Mouse (Mus musculus) forebrain, embryonic 14.5 days (tissue): ENCODE measurements around the gene Synpo2l. TPM values are rescaled to one million over a fixed set of nuclear protein-coding genes. Genes with fewer than 3 reads are reported as not detected.

Experiments
- ATAC-seq: fragments of 200-750 bp; cut with Nextera tagmentation; 2 replicates; pipeline ENCODE4 v1.8.0; 2017; ENCODE audit warnings: mild to moderate bottlenecking, moderate library complexity
- DNase-seq: peaks from one replicate; pipeline ENCODE4 v3.0.0-alpha.2; 2015; ENCODE audit warnings: low spot score
- H3K27ac ChIP-seq: fragments of 300-500 bp; sonication (generic); 2 replicates; pipeline ENCODE4 v1.5.1; 2014; ENCODE audit warnings: low read depth, mild to moderate bottlenecking, control low read depth, low read length, moderate library complexity
- H3K27me3 ChIP-seq: fragments of 300-500 bp; sonication (generic); replicated peaks from 2 replicates; pipeline ENCODE4 v1.6.1; 2014; ENCODE audit warnings: low read length, control low read depth, mixed read lengths; ENCODE audit not compliant: control insufficient read depth, insufficient read depth
- H3K36me3 ChIP-seq: fragments of 300-500 bp; sonication (generic); 2 replicates; pipeline ENCODE4 v1.6.1; 2014; ENCODE audit warnings: low read length, control low read depth; ENCODE audit not compliant: control insufficient read depth, insufficient read depth
- H3K4me1 ChIP-seq: fragments of 300-500 bp; sonication (generic); 2 replicates; pipeline ENCODE4 v1.6.1; 2014; ENCODE audit warnings: antibody characterized with exemption, low read length, control low read depth; ENCODE audit not compliant: control insufficient read depth, insufficient read depth
- H3K4me2 ChIP-seq: fragments of 300-500 bp; sonication (generic); 2 replicates; pipeline ENCODE4 v1.6.1; 2014; ENCODE audit warnings: mild to moderate bottlenecking, control low read depth, low read length
- H3K4me3 ChIP-seq: fragments of 300-500 bp; sonication (generic); 2 replicates; pipeline ENCODE4 v1.5.1; 2014; ENCODE audit warnings: low read depth, low read length, control low read depth
- H3K9ac ChIP-seq: fragments of 300-500 bp; sonication (generic); 2 replicates; pipeline ENCODE4 v1.6.1; 2014; ENCODE audit warnings: mild to moderate bottlenecking, low read length, control low read depth, moderate library complexity
- H3K9me3 ChIP-seq: fragments of 300-500 bp; sonication (generic); replicated peaks from 2 replicates; pipeline ENCODE4 v1.6.1; 2016; ENCODE audit warnings: low read length, control low read depth, mixed read lengths; ENCODE audit not compliant: control insufficient read depth
- WGBS: fragments of 180-500 bp; shearing (Covaris S2); extraction: QIAGEN DNeasy Blood & Tissue Kit; methylation state at CpG from one replicate; pipeline ENCODE4 v1.1.7; 2014; 5-methylcytosine and 5-hydroxymethylcytosine counted together
- polyA plus RNA-seq: library from polyadenylated mRNA; unstranded; fragments of >200 nt; fragmentation: Nextera tagmentation; extraction: Ambion mirVana; gene quantifications from 2 replicates; pipeline ENCODE4 v1.2.1, GENCODE M21; 2014

Gene Synpo2l
- polyA plus RNA-seq, 1 experiment from 2014 or later, result 0.09 TPM

DNA sequence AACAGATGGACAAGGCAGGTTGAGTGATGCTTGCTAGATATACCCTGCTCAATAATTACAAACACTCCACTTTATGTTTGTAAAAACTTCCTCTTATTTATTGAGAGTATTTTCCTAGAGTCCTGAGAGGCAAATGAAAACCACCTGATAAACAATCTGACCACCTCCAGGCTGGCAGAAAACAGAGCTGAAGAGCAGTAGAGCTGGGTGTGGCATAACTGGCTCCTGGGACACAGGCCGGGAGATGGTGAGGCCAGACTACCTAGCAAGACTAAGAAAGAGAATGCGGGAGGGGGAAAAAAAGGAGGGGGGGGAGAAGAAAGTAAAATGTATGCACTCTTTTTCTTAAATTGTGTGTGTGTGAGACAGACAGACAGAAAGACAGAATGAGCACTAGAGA, 45.7 kb downstream of the Synpo2l start:
- no peak overlapping the region for H3K9ac ChIP-seq
- H3K27ac ChIP-seq, result no peak overlapping the region
- H3K4me3 ChIP-seq, result no peak overlapping the region
- H3K9me3 ChIP-seq, result no peaks in the 10 kb centered on the region
- DNase-seq (no peak), ATAC-seq (no peak)
- WGBS, result 98% methylated on average over 2 of the region's 2 CpGs
- H3K27me3 ChIP-seq, result no peaks in the 10 kb centered on the region
- no peaks in the 10 kb centered on the region for H3K36me3 ChIP-seq
- H3K4me2 ChIP-seq, result no peak overlapping the region
- 0 out of 2 replicates have a peak, but pooled peaks cover 5% of the 10 kb centered on the region for H3K4me1 ChIP-seq

DNA sequence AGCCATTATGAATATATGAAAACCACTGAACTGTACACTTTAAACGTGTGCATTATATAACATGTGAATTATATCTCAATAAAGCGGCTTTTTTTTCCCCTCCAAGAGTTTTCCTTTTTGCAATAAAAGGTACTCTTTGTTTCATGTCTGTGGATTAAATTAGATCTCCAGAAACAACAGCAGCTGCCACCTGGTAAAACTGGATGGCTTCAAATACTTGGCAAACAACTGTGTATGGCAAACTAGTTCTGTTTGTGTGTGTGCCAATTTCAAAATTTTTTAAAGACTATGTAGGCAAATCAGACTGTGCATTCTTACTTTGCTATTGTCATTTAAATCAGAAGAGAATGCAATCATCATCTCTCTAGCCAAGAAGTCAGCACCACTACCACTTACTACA, 46.3 kb downstream of the Synpo2l start:
- Histone ChIP-seq H3K36me3 (no peaks in the 10 kb centered on the region), H3K9me3 (no peaks in the 10 kb centered on the region), H3K9ac (no peak overlapping the region), H3K4me3 (no peak overlapping the region), H3K27ac (no peak overlapping the region), H3K27me3 (no peaks in the 10 kb centered on the region), H3K4me2 (no peak overlapping the region), H3K4me1 (0 out of 2 replicates have a peak, but pooled peaks cover 5% of the 10 kb centered on the region)
- 82% methylated on average over 2 of the region's 2 CpGs for WGBS
- ATAC-seq (no peak), DNase-seq (peak; percentile 13)

DNA sequence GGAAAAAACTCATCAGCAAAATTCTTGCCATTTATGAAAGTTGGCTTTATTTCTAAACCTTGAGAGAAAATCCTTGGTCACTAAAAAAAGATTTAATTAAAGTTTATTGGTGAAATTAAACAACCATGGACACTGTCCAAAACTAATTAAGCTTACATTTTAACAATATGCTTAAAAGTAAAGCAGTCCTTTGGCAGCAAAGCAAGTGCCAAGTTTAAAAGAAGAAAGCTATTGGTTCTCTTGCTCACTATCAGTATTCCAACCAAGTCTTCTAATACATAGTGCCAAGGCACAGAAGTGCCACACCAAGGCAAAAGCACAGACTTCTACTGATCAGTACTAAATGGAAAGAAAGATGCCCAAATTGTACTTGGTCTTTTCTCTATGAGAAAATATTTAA, 49.0 kb downstream of the Synpo2l start:
- Histone ChIP-seq H3K4me1 (0 out of 2 replicates have a peak, but pooled peaks cover 5% of the 10 kb centered on the region), H3K9ac (no peak overlapping the region), H3K27me3 (no peaks in the 10 kb centered on the region), H3K4me3 (no peak overlapping the region), H3K36me3 (no peaks in the 10 kb centered on the region), H3K4me2 (no peak overlapping the region), H3K9me3 (no peaks in the 10 kb centered on the region), H3K27ac (no peak overlapping the region)
- ATAC-seq (no peak), DNase-seq (peak; percentile 76)

DNA sequence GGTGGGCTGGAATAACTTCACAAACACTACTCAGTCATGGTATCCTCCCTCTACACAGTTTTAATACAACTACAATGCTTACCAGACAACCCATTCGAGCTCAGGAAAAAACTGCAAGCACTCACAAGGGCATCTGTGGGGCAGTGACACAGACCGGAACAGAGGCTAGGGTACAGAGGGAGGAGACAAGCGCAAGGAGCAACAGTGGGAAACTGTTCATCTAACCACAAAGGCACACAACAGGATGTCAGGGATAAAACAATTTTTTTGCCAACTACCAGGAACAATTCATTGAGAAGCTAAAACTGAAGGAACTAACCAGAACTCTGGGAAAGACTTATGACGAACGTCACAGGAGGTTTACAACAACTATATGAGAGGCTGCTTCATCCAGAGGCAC, 49.9 kb downstream of the Synpo2l start:
- WGBS, result 83% methylated on average over 5 of the region's 5 CpGs
- no peaks in the 10 kb centered on the region for H3K36me3 ChIP-seq
- ATAC-seq (no peak), DNase-seq (no peak)
- H3K27me3 ChIP-seq, result no peaks in the 10 kb centered on the region
- H3K4me2 ChIP-seq, result no peak overlapping the region
- H3K4me3 ChIP-seq, result no peak overlapping the region
- no peak overlapping the region for H3K27ac ChIP-seq
- no peaks in the 10 kb centered on the region for H3K9me3 ChIP-seq
- no peak overlapping the region for H3K9ac ChIP-seq
- H3K4me1 ChIP-seq, result 0 out of 2 replicates have a peak, but pooled peaks cover 5% of the 10 kb centered on the region

DNA sequence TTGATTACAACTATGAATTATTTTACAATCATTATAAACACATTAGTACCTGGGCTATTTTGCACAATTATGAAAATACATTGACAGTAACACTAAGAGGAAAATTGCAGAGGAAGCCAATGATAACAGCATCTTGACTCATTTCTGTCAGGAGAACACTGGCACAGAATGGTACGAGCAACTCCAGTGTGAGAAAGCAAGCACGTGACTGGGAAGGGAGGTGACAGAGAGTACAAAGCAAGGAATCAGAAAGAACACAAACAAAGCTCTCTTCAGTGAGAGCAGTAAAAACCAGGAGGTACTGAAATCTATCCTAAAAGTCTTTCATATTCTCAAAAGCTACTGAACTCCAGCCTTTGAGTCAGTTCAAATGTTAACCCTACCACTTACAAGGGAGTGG, 51.7 kb downstream of the Synpo2l start:
- Histone ChIP-seq H3K36me3 (no peaks in the 10 kb centered on the region), H3K9ac (no peak overlapping the region), H3K4me1 (0 out of 2 replicates have a peak, but pooled peaks cover 5% of the 10 kb centered on the region), H3K4me3 (no peak overlapping the region), H3K4me2 (no peak overlapping the region), H3K27me3 (no peaks in the 10 kb centered on the region), H3K9me3 (no peaks in the 10 kb centered on the region), H3K27ac (no peak overlapping the region)
- 28% methylated on average over 2 of the region's 2 CpGs for WGBS
- peak; percentile 48 for DNase-seq
- no peak for ATAC-seq

DNA sequence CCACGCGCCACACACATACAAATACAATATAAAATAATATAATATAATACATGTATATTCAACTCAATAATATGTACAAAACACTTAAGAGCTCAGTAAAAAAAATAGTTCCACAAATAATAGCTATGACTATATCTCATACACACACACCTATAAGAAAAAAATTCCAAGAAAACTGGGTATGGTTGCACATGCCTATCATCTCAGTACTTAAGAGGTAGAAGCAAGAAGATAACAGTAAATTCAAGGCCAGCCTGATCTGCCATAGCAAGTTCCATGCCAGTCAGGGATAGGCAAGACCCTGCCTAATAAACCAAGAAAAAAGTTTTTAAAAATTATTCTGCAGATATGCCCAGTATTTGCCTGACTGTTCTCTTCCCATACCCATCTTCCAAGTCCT, 53.1 kb downstream of the Synpo2l start:
- ATAC-seq (no peak), DNase-seq (no peak)
- Histone ChIP-seq H3K4me3 (no peak overlapping the region), H3K27me3 (no peaks in the 10 kb centered on the region), H3K4me2 (no peak overlapping the region), H3K27ac (no peak overlapping the region), H3K4me1 (0 out of 2 replicates have a peak, but pooled peaks cover 5% of the 10 kb centered on the region), H3K9me3 (no peaks in the 10 kb centered on the region), H3K9ac (no peak overlapping the region), H3K36me3 (no peaks in the 10 kb centered on the region)
- 99% methylated on average over 2 of the region's 2 CpGs for WGBS

DNA sequence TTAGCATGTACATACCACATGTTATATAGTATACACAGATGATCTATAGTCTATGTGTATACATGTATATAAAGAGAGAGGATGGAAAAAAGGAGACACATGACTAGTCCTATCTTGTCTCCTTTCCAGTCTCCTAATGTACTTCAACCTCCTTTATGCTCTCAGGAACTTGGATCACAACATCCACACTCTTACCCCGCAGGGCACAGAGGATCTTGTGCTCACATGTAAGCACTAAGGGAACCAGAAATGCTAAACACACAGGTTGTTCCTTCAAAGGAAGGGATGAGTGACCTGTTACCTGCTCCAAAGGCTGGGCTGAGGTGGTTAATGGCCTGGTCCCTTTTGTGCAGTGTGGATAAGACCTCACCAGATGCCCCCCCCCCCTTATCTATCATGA, 55.3 kb downstream of the Synpo2l start:
- Histone ChIP-seq H3K9ac (no peak overlapping the region), H3K27ac (no peak overlapping the region), H3K36me3 (no peaks in the 10 kb centered on the region), H3K4me2 (no peak overlapping the region), H3K4me3 (no peak overlapping the region), H3K4me1 (no peaks in the 10 kb centered on the region), H3K9me3 (no peaks in the 10 kb centered on the region), H3K27me3 (no peaks in the 10 kb centered on the region)
- ATAC-seq, result no peak
- 93% methylated on average over 1 of the region's 1 CpGs for WGBS
- DNase-seq, result no peak

DNA sequence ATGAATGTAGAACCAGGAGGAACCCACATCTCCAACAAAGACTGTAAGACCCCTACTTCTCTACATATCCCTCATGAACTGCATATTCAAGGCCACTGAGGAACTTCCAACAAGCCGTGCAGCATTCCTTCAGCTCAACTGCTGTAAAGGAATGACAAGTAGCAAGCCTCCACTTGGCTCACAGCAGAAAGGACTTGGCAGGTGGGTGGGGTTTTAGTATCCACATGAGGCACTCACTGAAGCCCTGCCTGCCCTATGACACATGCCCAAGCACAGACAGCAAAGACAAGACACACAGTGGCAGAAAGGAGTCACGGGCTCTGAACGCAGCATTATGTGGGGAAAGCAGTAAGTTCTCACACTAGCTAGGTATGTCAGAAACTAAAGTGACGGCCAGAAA, 58.0 kb downstream of the Synpo2l start:
- H3K27me3 ChIP-seq, result no peaks in the 10 kb centered on the region
- no peak overlapping the region for H3K4me2 ChIP-seq
- no peak overlapping the region for H3K4me3 ChIP-seq
- no peak for ATAC-seq
- H3K27ac ChIP-seq, result no peak overlapping the region
- no peaks in the 10 kb centered on the region for H3K9me3 ChIP-seq
- 92% methylated on average over 4 of the region's 4 CpGs for WGBS
- H3K36me3 ChIP-seq, result peaks cover 11% of the 10 kb centered on the region
- DNase-seq, result no peak
- no peak overlapping the region for H3K9ac ChIP-seq
- H3K4me1 ChIP-seq, result no peaks in the 10 kb centered on the region

DNA sequence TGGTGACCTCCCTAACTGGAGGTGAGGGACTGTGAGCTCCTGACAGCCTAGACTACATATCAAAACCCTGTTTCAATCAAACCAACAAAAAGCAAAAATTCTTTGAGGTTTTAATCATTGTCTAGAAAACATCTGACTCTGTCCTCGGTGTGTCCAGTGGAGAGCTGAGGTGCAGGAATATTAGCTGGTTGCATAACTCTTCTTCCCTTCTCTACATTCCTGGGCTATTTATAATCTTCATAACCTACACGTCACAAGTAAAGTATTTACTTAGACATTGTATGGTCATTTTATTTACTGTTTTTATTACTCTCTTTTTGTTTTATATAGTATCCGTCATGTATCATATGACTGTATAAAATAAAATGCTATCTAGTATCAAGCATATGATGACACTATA, 58.6 kb downstream of the Synpo2l start:
- 96% methylated on average over 3 of the region's 3 CpGs for WGBS
- H3K9me3 ChIP-seq, result no peaks in the 10 kb centered on the region
- no peak overlapping the region for H3K4me3 ChIP-seq
- no peak for DNase-seq
- H3K36me3 ChIP-seq, result peaks cover 11% of the 10 kb centered on the region
- no peak for ATAC-seq
- H3K9ac ChIP-seq, result no peak overlapping the region
- H3K4me1 ChIP-seq, result no peaks in the 10 kb centered on the region
- no peak overlapping the region for H3K27ac ChIP-seq
- H3K4me2 ChIP-seq, result no peak overlapping the region
- H3K27me3 ChIP-seq, result no peaks in the 10 kb centered on the region
